Comparison of ENCODE assay signal across 20 mouse cellular contexts in the genomic region with DNA sequence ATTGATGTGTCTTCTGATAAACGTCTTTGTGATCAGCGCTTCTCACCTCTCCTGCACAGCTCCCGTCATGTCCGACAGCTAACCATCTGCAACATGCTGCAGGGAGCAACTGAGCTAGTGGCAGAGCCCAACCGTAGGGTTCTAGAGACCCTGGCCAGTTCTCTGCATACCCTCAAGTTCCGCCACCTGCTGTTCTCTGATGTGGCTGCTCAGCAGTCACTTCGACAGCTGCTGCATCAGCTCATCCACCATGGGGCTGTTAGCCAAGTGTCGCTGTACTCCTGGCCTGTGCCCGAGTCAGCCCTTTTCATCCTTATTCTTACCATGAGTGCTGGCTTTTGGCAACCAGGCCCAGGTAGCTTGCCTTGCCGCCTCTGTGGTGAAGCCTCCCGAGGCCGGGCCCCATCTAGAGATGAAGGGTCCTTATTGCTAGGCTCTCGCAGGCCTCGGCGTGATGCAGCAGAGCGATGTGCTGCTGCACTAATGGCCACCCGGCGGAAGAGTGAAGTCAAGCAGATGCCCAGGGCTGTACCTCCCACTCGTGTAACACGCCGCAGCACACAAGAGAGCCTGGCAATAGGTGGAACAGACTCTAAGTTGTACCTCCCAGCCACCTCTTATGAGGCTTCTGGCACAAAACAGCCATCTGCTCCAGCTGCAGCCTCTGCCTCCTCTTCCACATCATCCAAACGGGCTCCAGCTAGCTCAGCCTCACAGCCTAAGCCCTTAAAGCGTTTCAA. TPM values are rescaled to one million over a fixed set of nuclear protein-coding genes. Genes with fewer than 3 reads are reported as not detected.
A peak's percentile ranks its signal among the peaks of the same experiment; 100 is the strongest.
DNase-seq lines count a peak whose midpoint lies in the region; ATAC-seq and TF ChIP-seq lines count a peak whose summit lies in the region.
"Had no signal": no experiment of that assay in that cellular context is flagged by ENCODE, and none has a peak within 500 bp of the region (broad histone marks: within the 10 kb centered on the region; RNA-seq: fewer than 3 reads in every experiment).

No protein-coding gene starts in this region.

- H3K9ac ChIP-seq in midbrain, postnatal 0 days (replicated peaks; ENCODE audit: low read length, poor library complexity, severe bottlenecking) = no peak overlapping the region
- H3K9ac ChIP-seq in midbrain, embryonic 15.5 days = no peak overlapping the region
- H3K9ac ChIP-seq: limb, embryonic 13.5 days; lung, embryonic 14.5 days; midbrain, embryonic 13.5 days had no signal

- no peak overlapping the region for H3K4me3 ChIP-seq in midbrain, postnatal 0 days (ENCODE audit: low read depth, low read length)
- H3K4me3 ChIP-seq in midbrain, embryonic 15.5 days = no peak overlapping the region
- H3K4me3 ChIP-seq: heart, embryonic 10.5 days; limb, embryonic 13.5 days; midbrain, embryonic 13.5 days had no signal

- TF ChIP-seq CTCF in midbrain, postnatal 0 days (IDR thresholded peaks at IDR 0.05) = no peak

- H3K27ac ChIP-seq in midbrain, postnatal 0 days (ENCODE audit: low read depth, low read length) = no peak overlapping the region
- H3K27ac ChIP-seq in midbrain, embryonic 15.5 days = no peak overlapping the region
- H3K27ac ChIP-seq: heart, embryonic 10.5 days; limb, embryonic 13.5 days; macrophage; midbrain, embryonic 13.5 days had no signal

- peaks cover 51% of the 10 kb centered on the region for H3K36me3 ChIP-seq in midbrain, postnatal 0 days (ENCODE audit: insufficient read depth, low read length)
- peaks cover 58% of the 10 kb centered on the region for H3K36me3 ChIP-seq in midbrain, embryonic 15.5 days (replicated peaks)

- DNase-seq in gastrocnemius, postnatal 14 days = peak; percentile 20
- no peak for DNase-seq in gastrocnemius, adult 18-20 months (ENCODE audit: low spot score)
- peak; percentile 36 for DNase-seq in midbrain, postnatal 0 days (ENCODE audit: low spot score)
- DNase-seq in brain, adult 2 months (ENCODE audit: low read depth, low spot score) = peak; percentile 64
- DNase-seq in thymus, postnatal 14 days = peak; percentile 23
- no peak for DNase-seq in adrenal gland, adult 2 months
- DNase-seq in heart, adult 8-10 months (ENCODE audit: low spot score) = no peak
- DNase-seq: cerebellum, adult 11 months; heart, postnatal 4 days; kidney, adult 8-10 months; kidney, postnatal 36 days; layer of hippocampus, postnatal 36 days; lung, embryonic 14.5 days; right cerebral cortex, postnatal 4 days had no signal

- intact Hi-C loops in gastrocnemius, postnatal 14 days (cut with DNase I; ENCODE audit: low total_unique reads) = no loop called here

- H3K4me2 ChIP-seq in midbrain, postnatal 0 days (ENCODE audit: low read depth, low read length, poor library complexity, severe bottlenecking) = no peak overlapping the region
- H3K4me2 ChIP-seq in midbrain, embryonic 15.5 days = no peak overlapping the region
- H3K4me2 ChIP-seq: limb, embryonic 13.5 days; lung, embryonic 14.5 days; midbrain, embryonic 13.5 days had no signal

- H3K4me1 ChIP-seq in midbrain, postnatal 0 days (ENCODE audit: insufficient read depth, low read length) = no peaks in the 10 kb centered on the region
- no peaks in the 10 kb centered on the region for H3K4me1 ChIP-seq in midbrain, embryonic 15.5 days
- H3K4me1 ChIP-seq: heart, embryonic 10.5 days; limb, embryonic 13.5 days; midbrain, embryonic 13.5 days had no signal

- WGBS in midbrain, postnatal 0 days = 90% methylated on average over 23 of the region's 23 CpGs
- 90% methylated on average over 23 of the region's 23 CpGs for WGBS in midbrain, embryonic 15.5 days

- no peak for ATAC-seq in midbrain, postnatal 0 days (ENCODE audit: low FRiP score)
- no peak for ATAC-seq in midbrain, embryonic 15.5 days (replicated peaks)
- ATAC-seq: CD4-positive, CD25-positive, alpha-beta regulatory T cell, adult 4 months; midbrain, embryonic 13.5 days had no signal

- no peaks in the 10 kb centered on the region for H3K9me3 ChIP-seq in midbrain, postnatal 0 days (ENCODE audit: low read length)
- H3K9me3 ChIP-seq in midbrain, embryonic 15.5 days = no peaks in the 10 kb centered on the region
- H3K9me3 ChIP-seq: heart, embryonic 10.5 days; limb, embryonic 13.5 days; midbrain, embryonic 13.5 days had no signal

- no peaks in the 10 kb centered on the region for H3K27me3 ChIP-seq in midbrain, postnatal 0 days (ENCODE audit: insufficient read depth, low read length)
- no peaks in the 10 kb centered on the region for H3K27me3 ChIP-seq in midbrain, embryonic 15.5 days (replicated peaks)
- H3K27me3 ChIP-seq: limb, embryonic 13.5 days; midbrain, embryonic 13.5 days had no signal

RNA-seq across cellular contexts. Expression of gene Lrrc41, which starts 13.6 kb away (rescaled TPM):
- 10 to 100 TPM; 19.0 to 25.0 TPM for total RNA-seq in gastrocnemius, postnatal 14 days (2021)
- total RNA-seq in gastrocnemius, adult 18-20 months (2021) = 10 to 100 TPM; 18.1 to 18.2 TPM
- 103 and 129 TPM in 2 replicates for total RNA-seq in midbrain, postnatal 0 days (2014; rRNA removed)
- polyA plus RNA-seq in midbrain, postnatal 0 days (2015; fragmentation: Nextera tagmentation; extraction: Ambion mirVana) = 70.0 and 71.6 TPM in 2 replicates
- polyA plus RNA-seq in midbrain, embryonic 15.5 days (2015; fragmentation: Nextera tagmentation; extraction: Ambion mirVana) = 74.4 and 74.5 TPM in 2 replicates
- total RNA-seq in adrenal gland, adult 2 months (2021) = 10 to 100 TPM; 63.3 to 71.4 TPM
- 119 and 160 TPM in 2 replicates for polyA plus RNA-seq in adrenal gland, adult 2 months (2012; rRNA removed)
- 10 to 100 TPM; 24.4 to 26.0 (median 25.7) TPM for total RNA-seq in heart, adult 8-10 months (2022)

RNA-seq across cellular contexts. Expression of gene Uqcrh, which starts 13.8 kb away (rescaled TPM):
- total RNA-seq in gastrocnemius, postnatal 14 days (2021) = 100 to 1,000 TPM; 876 to 989 TPM
- total RNA-seq in gastrocnemius, adult 18-20 months (2021) = 100 to 1,000 TPM; 730 to 801 TPM
- total RNA-seq in midbrain, postnatal 0 days (2014; rRNA removed) = 247 and 307 TPM in 2 replicates
- 429 and 468 TPM in 2 replicates for polyA plus RNA-seq in midbrain, postnatal 0 days (2015; fragmentation: Nextera tagmentation; extraction: Ambion mirVana)
- polyA plus RNA-seq in midbrain, embryonic 15.5 days (2015; fragmentation: Nextera tagmentation; extraction: Ambion mirVana) = 406 and 430 TPM in 2 replicates
- total RNA-seq in adrenal gland, adult 2 months (2021) = 100 to 1,000 TPM; 439 to 769 TPM
- 33.6 and 37.9 TPM in 2 replicates for polyA plus RNA-seq in adrenal gland, adult 2 months (2012; rRNA removed)
- 1,000 to 10,000 TPM; 1,639 to 1,931 (median 1,745) TPM for total RNA-seq in heart, adult 8-10 months (2022)

RNA-seq across cellular contexts. Expression of gene Rad54l, which starts 34.8 kb away (rescaled TPM):
- 1 to 10 TPM; 1.8 to 2.2 TPM for total RNA-seq in gastrocnemius, postnatal 14 days (2021)
- total RNA-seq in gastrocnemius, adult 18-20 months (2021) = under 1 TPM; 0.28 to 0.71 TPM
- 1.9 and 3.0 TPM in 2 replicates for total RNA-seq in midbrain, postnatal 0 days (2014; rRNA removed)
- polyA plus RNA-seq in midbrain, postnatal 0 days (2015; fragmentation: Nextera tagmentation; extraction: Ambion mirVana) = 2.4 and 2.5 TPM in 2 replicates
- polyA plus RNA-seq in midbrain, embryonic 15.5 days (2015; fragmentation: Nextera tagmentation; extraction: Ambion mirVana) = 7.9 and 9.3 TPM in 2 replicates
- under 1 TPM; 0.58 to 0.62 TPM for total RNA-seq in adrenal gland, adult 2 months (2021)
- polyA plus RNA-seq in adrenal gland, adult 2 months (2012; rRNA removed) = 0.45 and 0.46 TPM in 2 replicates
- total RNA-seq in heart, adult 8-10 months (2022) = under 1 TPM; 0.06 to 0.53 (median 0.17) TPM

RNA-seq across cellular contexts. Expression of gene Pomgnt1, which starts 35.0 kb away (rescaled TPM):
- 10 to 100 TPM; 52.0 to 52.2 TPM for total RNA-seq in gastrocnemius, postnatal 14 days (2021)
- total RNA-seq in gastrocnemius, adult 18-20 months (2021) = 10 to 100 TPM; 46.1 to 49.9 TPM
- 78.5 and 80.9 TPM in 2 replicates for total RNA-seq in midbrain, postnatal 0 days (2014; rRNA removed)
- polyA plus RNA-seq in midbrain, postnatal 0 days (2015; fragmentation: Nextera tagmentation; extraction: Ambion mirVana) = 58.1 and 61.9 TPM in 2 replicates
- polyA plus RNA-seq in midbrain, embryonic 15.5 days (2015; fragmentation: Nextera tagmentation; extraction: Ambion mirVana) = 70.5 and 72.4 TPM in 2 replicates
- 10 to 100 TPM; 48.1 to 70.5 TPM for total RNA-seq in adrenal gland, adult 2 months (2021)
- polyA plus RNA-seq in adrenal gland, adult 2 months (2012; rRNA removed) = 28.0 and 34.9 TPM in 2 replicates
- 10 to 100 TPM; 58.8 to 63.2 (median 62.0) TPM for total RNA-seq in heart, adult 8-10 months (2022)

RNA-seq across cellular contexts. Expression of gene Nsun4, which starts 35.0 kb away (rescaled TPM):
- total RNA-seq in gastrocnemius, postnatal 14 days (2021) = 10 to 100 TPM; 12.7 to 13.9 TPM
- 10 to 100 TPM; 13.2 to 14.2 TPM for total RNA-seq in gastrocnemius, adult 18-20 months (2021)
- total RNA-seq in midbrain, postnatal 0 days (2014; rRNA removed) = 8.7 and 10.9 TPM in 2 replicates
- 8.7 and 8.9 TPM in 2 replicates for polyA plus RNA-seq in midbrain, postnatal 0 days (2015; fragmentation: Nextera tagmentation; extraction: Ambion mirVana)
- polyA plus RNA-seq in midbrain, embryonic 15.5 days (2015; fragmentation: Nextera tagmentation; extraction: Ambion mirVana) = 12.3 and 13.5 TPM in 2 replicates
- total RNA-seq in adrenal gland, adult 2 months (2021) = 10 to 100 TPM; 24.4 to 32.7 TPM
- 7.7 and 10.3 TPM in 2 replicates for polyA plus RNA-seq in adrenal gland, adult 2 months (2012; rRNA removed)
- 10 to 100 TPM; 30.3 to 34.5 (median 32.7) TPM for total RNA-seq in heart, adult 8-10 months (2022)

Comparison
In these comparisons a context has a peak if more than half of its experiments do, and no peak if none do; other contexts are left out.
1. DNase-seq: peak in gastrocnemius, postnatal 14 days (single experiment), midbrain, postnatal 0 days (single experiment), brain, adult 2 months (single experiment) and thymus, postnatal 14 days (single experiment); none in gastrocnemius, adult 18-20 months (single experiment), adrenal gland, adult 2 months (single experiment) and heart, adult 8-10 months (single experiment).